Mouse (Mus musculus): ENCODE measurements around the gene Rnf207.

DNA sequence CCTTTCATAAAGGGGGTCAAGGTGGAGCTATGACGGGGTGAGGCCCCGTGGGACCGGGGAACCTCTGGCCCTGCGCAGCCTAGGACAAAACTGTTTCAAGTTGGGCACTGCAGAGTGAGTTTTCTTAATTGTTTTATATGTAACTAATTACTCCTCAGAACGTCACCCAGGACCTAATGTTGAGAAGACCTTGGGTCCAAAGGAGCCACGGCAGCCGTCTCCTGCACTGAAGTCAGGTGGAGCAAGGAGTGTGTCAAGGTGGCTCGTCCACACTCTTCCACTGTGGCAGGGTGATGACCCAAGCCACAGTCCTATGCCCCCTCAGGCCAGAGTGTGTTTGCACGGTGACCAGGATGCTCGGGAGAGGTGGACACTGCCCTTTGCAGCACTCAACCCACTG, 15.6 kb downstream of the Rnf207 start:
- no peak for TF ChIP-seq CTCF (IDR thresholded peaks at IDR 0.05; ENCODE audit: extremely low read depth, insufficient read depth, low read length)
- TF ChIP-seq POLR2A (IDR thresholded peaks at IDR 0.05; ENCODE audit: extremely low read depth, insufficient read depth, low read length): no peak

All from cortical plate, adult 2 months (tissue).